Mouse (Mus musculus): ENCODE measurements around the gene Scp2.
"Not testable (repeated sequence)": the region's sequence is repeated elsewhere in the genome, so short reads cannot be mapped to it uniquely, and the experiment has no call there.

Gene Scp2

GRCm38 (mm10) chr4:108144880-108145279, at the start of gene Scp2:
Scp2 (minus strand) TSS chr4:108144998.
- no peak for ATAC-seq (ENCODE audit: insufficient number of reproducible peaks, low FRiP score, low TSS enrichment)

DNA sequence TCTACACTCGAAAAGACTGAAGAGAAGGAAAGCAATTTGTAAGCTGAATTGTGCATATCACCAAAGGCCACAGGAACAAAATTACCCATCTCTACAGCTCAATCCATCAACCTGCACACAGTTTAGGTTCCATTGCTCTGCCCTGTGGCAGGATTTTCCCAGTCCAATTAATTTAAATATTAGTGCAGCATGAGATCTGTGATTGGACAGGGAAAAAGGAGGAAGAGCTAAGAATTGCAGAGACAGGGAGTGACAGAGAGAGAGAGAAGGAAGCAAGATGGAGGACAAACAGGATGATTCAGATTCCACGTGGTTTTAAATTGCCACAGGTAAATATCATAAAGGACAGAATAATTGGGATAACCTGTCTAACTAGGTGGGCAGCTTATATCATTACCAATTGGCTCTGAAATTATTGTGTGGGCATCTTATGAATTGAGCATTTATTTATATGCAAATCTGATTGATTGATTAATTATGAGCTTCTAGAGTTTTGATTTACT, 48.1 kb upstream of the Scp2 start:
- ATAC-seq (ENCODE audit: insufficient number of reproducible peaks, low FRiP score, low TSS enrichment) = no peak

GRCm38 (mm10) chr4:108182278-108182677, 37.5 kb upstream of the Scp2 start:
- no peak for ATAC-seq (ENCODE audit: insufficient number of reproducible peaks, low FRiP score, low TSS enrichment)

DNA sequence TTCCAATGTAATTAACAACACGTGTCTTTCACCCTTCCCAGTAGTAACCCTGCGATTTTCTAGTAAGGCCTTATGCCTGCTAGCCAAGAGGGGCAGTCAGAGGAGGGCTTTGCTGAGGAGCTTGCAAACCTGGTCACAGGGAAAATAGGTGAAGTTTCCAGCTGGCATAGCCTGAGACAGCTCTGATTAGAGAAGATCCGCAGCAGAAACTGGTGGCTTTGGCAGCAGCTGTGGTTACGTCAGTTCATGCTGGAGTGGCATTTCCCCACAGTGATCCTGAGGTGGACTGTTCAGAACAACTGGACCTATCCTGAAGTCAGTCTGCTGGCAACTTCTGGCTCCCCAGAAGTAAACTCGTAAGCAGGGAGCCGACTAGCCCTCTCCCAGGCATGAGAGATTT, 23.3 kb upstream of the Scp2 start:
- no peak for ATAC-seq (ENCODE audit: insufficient number of reproducible peaks, low FRiP score, low TSS enrichment)

DNA sequence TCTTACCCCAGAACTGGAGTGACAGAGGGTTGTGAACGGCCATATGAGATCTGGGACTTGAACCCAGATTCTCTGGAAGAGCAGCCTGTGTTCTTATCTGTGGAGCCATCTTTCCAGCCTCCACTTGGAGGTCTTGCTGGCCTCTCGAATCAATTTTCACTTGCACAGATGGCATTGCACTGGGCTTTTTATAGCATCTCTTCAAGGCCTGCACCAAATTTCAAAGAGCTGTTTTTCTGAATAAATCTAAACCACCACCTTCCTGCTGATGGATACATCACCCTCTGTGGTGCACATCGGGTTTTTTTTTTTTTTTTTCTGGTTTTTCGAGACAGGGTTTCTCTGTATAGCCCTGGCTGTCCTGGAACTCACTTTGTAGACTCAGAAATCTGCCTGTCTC, 22.1 kb upstream of the Scp2 start:
- ATAC-seq (ENCODE audit: insufficient number of reproducible peaks, low FRiP score, low TSS enrichment) = no peak

GRCm38 (mm10) chr4:108165152-108165895, 20.5 kb upstream of the Scp2 start, which contains the start of gene Echdc2:
Echdc2 (plus strand) TSS chr4:108165437.
- peak; percentile 64; the same call in 1 of the 2 replicates for ATAC-seq (ENCODE audit: insufficient number of reproducible peaks, low FRiP score, low TSS enrichment)

- ATAC-seq (ENCODE audit: insufficient number of reproducible peaks, low FRiP score, low TSS enrichment) = no peak
These were observed 18.5 kb upstream of the Scp2 start for GRCm38 (mm10) chr4:108163291-108163690.

DNA sequence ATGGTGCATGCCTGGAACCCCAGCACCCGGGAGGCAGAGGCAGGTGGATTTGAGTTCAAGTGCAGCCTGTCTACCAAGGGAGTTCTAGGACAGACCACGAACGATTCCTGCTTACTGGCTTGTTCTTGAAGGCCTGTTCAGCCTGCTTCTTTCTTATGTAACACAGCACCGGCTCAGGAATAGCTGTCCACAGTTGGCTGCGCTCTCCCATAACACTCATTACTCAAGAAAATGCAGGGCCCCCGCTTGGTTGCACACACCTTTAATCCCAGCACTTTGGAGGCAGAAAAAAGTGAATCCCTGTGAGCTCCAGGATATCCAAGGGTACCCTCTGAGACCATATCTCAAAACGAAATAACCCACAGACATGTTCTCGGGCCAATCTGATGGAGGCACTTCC, 17.1 kb upstream of the Scp2 start:
- ATAC-seq (ENCODE audit: insufficient number of reproducible peaks, low FRiP score, low TSS enrichment) = no peak

DNA sequence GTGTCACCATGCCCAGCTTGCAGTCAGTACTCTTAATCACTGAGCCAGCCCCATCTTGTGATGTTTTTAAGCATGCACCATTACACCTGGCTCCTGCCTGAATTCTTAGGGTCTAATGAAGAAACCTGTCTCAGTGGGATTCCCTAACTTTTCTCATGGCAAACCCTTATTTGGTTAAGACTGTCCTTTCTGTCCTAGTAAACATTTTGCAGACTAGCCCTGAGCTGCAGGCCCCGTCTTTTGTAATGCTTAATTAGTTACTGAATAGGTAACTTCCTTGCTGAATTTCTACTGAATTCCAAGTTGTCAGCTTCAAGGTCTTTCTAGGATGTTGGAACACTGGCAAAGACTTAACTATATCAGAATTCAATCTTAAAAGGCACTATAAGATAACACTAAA, 10.3 kb upstream of the Scp2 start:
- not testable (repeated sequence) for ATAC-seq (ENCODE audit: insufficient number of reproducible peaks, low FRiP score, low TSS enrichment)

DNA sequence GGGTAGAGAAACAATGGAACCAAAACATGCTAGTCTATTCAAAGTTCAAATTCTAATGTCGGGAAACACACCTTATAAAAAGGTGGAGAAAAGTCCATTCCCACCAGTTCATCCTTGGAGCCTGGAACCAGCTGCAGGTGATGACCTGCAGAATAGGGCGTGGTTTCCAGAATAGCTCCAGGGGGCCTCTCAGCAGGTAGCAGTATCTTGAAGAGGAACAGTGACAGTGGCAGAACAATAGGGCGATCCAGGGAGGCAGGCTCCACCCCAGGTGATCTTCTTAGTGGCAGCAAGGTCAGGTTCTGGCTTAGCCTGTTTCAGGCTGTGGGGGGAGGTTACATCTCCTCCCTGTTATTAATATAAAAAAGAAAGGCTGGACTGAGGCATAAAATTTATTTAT, 756 bp upstream of the Scp2 start:
- ATAC-seq (ENCODE audit: insufficient number of reproducible peaks, low FRiP score, low TSS enrichment) = not testable (repeated sequence)

DNA sequence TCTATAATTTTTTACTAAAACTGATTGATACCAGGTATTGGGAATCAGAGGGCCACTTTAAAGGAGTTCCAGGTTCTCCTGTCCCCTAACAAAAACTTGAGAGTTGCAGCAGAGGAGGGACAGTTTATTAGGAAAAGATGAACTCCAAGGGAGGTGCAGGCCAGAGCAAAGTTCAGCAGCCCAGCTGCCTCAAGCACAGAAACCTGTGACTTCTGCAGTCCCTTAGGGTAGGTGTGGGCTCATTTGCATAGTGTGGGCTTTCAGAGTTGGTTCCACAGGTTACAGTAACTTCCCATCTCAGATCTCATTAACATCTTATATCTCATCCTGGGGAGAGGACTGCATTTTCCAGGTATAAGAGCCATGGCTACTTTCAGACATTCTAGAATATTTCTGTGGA, 1.0 kb downstream of the Scp2 start:
- ATAC-seq (ENCODE audit: insufficient number of reproducible peaks, low FRiP score, low TSS enrichment) = no peak

DNA sequence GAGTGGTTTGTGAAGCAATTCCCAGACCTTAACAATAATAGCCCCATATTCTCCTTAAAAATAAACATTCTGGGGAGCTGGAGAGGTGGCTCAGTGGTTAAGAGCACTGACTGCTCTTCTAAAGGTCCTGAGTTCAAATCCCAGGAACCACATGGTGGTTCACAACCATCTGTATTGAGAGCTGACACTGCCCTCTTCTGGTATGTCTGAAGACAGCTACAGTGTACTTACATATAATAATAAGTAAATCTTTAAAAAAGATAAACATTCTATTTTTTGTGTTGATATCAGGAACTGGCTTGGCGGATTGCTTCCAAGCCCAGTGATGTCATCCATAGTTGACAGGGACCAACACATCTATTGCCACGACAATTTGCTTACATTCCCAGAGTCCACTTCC, 1.6 kb downstream of the Scp2 start:
- not testable (repeated sequence) for ATAC-seq (ENCODE audit: insufficient number of reproducible peaks, low FRiP score, low TSS enrichment)

GRCm38 (mm10) chr4:108136938-108137337, 7.9 kb downstream of the Scp2 start:
- no peak for ATAC-seq (ENCODE audit: insufficient number of reproducible peaks, low FRiP score, low TSS enrichment)

GRCm38 (mm10) chr4:108130452-108130851, 14.3 kb downstream of the Scp2 start:
- no peak for ATAC-seq (ENCODE audit: insufficient number of reproducible peaks, low FRiP score, low TSS enrichment)

DNA sequence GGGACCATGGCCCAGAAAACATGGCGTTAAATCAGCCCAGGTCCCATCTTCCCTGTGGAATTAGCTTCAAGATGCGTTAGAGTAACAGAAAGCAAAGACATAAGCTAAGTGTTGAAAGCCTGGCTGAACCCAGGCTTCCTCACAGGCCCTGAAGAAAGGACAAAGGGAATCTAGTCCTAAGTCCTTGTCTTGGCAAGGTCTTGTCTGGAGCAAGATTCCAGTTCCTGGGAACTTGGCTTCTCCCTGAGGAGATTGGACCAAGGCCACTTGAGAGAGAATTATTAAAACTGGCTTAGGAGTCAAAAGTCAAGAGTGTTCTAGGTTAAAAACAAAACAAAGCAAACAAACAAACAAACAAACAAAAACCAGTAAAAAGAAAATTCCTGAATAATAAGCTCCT, 16.5 kb downstream of the Scp2 start:
- ATAC-seq (ENCODE audit: insufficient number of reproducible peaks, low FRiP score, low TSS enrichment) = no peak

- no peak for ATAC-seq (ENCODE audit: insufficient number of reproducible peaks, low FRiP score, low TSS enrichment)
These were observed 17.3 kb downstream of the Scp2 start for GRCm38 (mm10) chr4:108127516-108127915.

- ATAC-seq (ENCODE audit: insufficient number of reproducible peaks, low FRiP score, low TSS enrichment) = no peak
These were observed 18.5 kb downstream of the Scp2 start for GRCm38 (mm10) chr4:108126260-108126659.

GRCm38 (mm10) chr4:108124104-108124503, 20.7 kb downstream of the Scp2 start:
- ATAC-seq (ENCODE audit: insufficient number of reproducible peaks, low FRiP score, low TSS enrichment) = no peak

DNA sequence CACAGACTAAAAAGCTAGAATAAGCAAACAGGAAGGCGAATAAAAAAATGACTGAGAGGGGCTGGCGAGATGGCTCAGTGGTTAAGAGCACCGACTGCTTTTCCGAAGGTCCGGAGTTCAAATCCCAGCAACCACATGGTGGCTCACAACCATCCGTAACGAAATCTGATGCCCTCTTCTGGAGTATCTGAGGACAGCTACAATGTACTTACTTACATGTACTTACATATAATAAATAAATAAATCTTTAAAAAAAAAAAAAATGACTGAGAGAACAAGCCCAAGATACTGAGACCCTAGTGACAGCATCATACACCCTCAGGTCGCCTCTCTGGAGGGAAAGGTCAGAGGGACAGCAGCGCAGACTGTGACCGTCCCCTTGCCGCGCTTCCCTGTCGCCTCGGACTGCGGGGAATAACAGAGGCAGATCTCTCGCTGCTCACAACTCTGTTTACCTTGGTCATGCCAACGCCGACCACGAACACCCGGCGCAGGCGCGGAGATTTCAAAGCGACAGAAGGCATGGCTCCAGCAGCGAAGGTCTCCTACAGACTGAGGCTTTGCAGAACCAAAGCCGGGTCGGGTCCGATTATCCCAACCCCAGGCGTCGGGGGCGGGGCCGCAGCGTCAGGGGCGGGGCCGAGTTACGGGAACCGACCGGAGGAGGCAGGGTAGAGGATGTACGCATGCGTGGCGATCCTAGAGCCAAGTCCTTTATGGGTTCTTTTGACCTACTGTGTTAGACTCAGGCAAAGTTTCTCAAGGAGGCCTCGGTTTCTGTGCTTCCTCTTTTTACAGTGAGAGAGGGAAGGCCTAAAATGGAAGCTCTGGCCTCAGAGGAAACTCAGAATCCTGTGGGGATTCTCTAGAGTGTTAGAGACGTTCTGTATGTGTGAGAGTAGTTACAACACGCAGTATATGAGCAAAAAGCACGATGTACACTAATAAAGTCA, 26.6 kb downstream of the Scp2 start:
- peak; percentile 96 for ATAC-seq (ENCODE audit: insufficient number of reproducible peaks, low FRiP score, low TSS enrichment)

- ATAC-seq (ENCODE audit: insufficient number of reproducible peaks, low FRiP score, low TSS enrichment) = no peak
These were observed 27.3 kb downstream of the Scp2 start for GRCm38 (mm10) chr4:108117488-108117887.

- ATAC-seq (ENCODE audit: insufficient number of reproducible peaks, low FRiP score, low TSS enrichment) = no peak
These were observed 28.3 kb downstream of the Scp2 start for GRCm38 (mm10) chr4:108116466-108116865.
